Mouse (Mus musculus): Measurements from ENCODE around the gene Zdhhc20.

The Zdhhc20 gene

GRCm38 (mm10) chr14:57825788-57826751 lies 64.0 kb downstream of the Zdhhc20 start, which contains the start of the genes Ska3 and Mrpl57:
Ska3 (minus strand) TSS chr14:57826185.
Mrpl57 (plus strand) TSS chr14:57826234.
- DNase-seq (ENCODE audit: low read depth, low spot score), result peak; percentile 55

GRCm38 (mm10) chr14:57820839-57821238 lies 69.2 kb downstream of the Zdhhc20 start:
- DNase-seq (ENCODE audit: low read depth, low spot score), result no peak

DNA sequence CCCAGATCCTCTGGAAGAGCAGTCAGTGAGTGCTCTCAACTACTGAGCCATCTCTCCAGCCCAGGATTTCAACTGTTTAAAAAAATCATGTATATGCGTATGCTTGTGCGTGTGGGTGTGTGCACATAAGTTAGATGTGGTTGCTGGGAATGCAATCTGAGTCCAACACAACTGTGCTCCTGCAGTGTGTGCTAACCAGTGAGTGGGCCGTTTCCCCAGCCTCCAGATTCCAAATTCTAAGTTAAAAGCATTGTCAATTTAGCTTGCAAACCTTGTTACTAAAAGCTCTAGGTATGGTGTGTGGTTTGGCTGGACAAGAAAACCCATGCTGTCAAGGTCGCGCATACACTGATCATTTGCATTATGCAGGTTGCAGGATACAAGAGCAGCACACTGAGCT lies 78.2 kb downstream of the Zdhhc20 start:
- DNase-seq (ENCODE audit: low read depth, low spot score), result no peak

DNA sequence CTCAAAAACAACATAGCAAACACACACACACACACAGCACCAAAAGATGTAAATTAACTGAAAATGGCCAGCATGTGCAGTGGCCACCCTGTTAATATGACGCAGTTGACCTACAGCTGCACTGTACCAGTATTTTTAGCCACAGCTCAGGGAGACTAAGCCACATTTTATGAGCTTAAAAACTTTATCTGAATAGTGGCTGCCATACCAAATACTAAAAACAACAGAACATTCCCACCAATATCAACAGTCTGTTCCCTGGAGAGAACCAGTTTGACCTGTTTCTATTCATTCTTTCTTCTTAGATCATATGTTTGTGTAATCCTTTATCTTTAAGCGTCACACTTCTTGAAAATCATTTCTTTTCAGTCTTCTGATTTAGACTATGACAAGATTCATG lies 79.2 kb downstream of the Zdhhc20 start:
- DNase-seq (ENCODE audit: low read depth, low spot score), result no peak

- no peak for DNase-seq (ENCODE audit: low read depth, low spot score)
Measured at GRCm38 (mm10) chr14:57808558-57808957, 81.5 kb downstream of the Zdhhc20 start.

- DNase-seq (ENCODE audit: low read depth, low spot score), result no peak
Measured at GRCm38 (mm10) chr14:57803731-57804130, 86.3 kb downstream of the Zdhhc20 start.

- DNase-seq (ENCODE audit: low read depth, low spot score), result peak; percentile 96
Measured at GRCm38 (mm10) chr14:57797991-57798931, 91.8 kb downstream of the Zdhhc20 start, which contains the start of gene Sap18. Sap18 (plus strand) TSS chr14:57798180.

- DNase-seq (ENCODE audit: low read depth, low spot score), result no peak
Measured at GRCm38 (mm10) chr14:57797551-57797950, 92.5 kb downstream of the Zdhhc20 start.

- DNase-seq (ENCODE audit: low read depth, low spot score), result no peak
Measured at GRCm38 (mm10) chr14:57791171-57791570, 98.9 kb downstream of the Zdhhc20 start.

DNA sequence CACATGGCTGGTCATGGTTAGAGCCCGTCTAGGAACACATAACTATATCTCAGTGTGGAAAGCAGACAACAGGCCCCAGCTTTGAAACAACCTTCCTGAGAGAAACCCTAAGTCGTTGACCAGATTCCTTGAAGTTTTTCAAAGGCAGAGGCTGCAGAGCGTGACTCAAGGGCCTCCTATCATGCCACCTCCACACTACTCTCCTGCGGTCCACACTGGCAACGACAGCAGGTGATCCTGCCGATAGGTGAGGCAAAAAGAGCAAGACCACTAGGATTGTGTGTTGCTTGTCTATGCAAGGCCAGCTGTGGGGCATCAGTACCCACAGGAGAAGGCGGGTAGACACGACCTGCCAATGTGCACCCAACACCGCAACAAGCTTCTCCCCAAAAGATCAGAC lies 100.3 kb downstream of the Zdhhc20 start:
- no peak for DNase-seq (ENCODE audit: low read depth, low spot score)

- DNase-seq (ENCODE audit: low read depth, low spot score), result no peak
Measured at GRCm38 (mm10) chr14:57789311-57789710, 100.8 kb downstream of the Zdhhc20 start.

DNA sequence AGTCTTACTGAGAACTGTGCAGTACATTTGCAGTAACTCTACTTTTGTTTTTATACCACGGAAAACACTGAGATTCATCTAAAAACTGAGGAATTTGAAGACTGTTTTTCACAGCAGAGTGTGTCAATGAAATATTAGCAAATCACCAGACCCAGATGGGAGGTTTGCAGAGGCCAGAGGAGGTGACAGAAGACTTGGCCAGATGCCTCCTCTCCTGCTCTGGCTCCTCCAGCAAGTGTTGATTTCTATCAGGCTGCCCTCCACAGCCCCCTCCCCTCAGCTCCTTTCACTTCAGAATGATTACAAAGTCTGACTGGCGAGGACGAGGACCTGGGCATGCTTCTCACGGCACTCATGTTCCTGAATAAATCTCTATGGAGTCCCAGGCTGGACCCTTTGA lies 102.7 kb downstream of the Zdhhc20 start:
- no peak for DNase-seq (ENCODE audit: low read depth, low spot score)
